Mouse (Mus musculus) duodenum, adult 2 months (tissue): ENCODE measurements around the gene Capn3. TPM values are rescaled to one million over a fixed set of nuclear protein-coding genes. Genes with fewer than 3 reads are reported as not detected.

Experiments
- polyA plus RNA-seq: library from polyadenylated mRNA; depleted of rRNA; stranded (reverse); fragments of >200 nt; gene quantifications from 2 replicates; pipeline ENCODE4 v1.2.3, GENCODE M21; 2012; ENCODE audit warnings: low replicate concordance; rRNA removed

Capn3 gene
- 0.47 and 0.62 TPM in 2 replicates for polyA plus RNA-seq

GRCm38 (mm10) chr2:120455719-120456118 lies at the start of gene Capn3:
Gene Capn3, plus strand, starts transcription at chr2:120456019.

Other genes with a start within 250 kb of the Capn3 start
- gene Pla2g4e, start 210.7 kb upstream of the Capn3 start, polyA plus RNA-seq = 0.04 and 0.28 TPM in 2 replicates
- gene Pla2g4d, start 166.8 kb upstream of the Capn3 start, polyA plus RNA-seq = 0.02 TPM in 1 of 2 replicates, not detected in the other
- gene Pla2g4f, start 141.9 kb upstream of the Capn3 start, polyA plus RNA-seq = 0.12 and 0.19 TPM in 2 replicates
- 6.9 and 9.7 TPM in 2 replicates for gene Vps39, start 102.9 kb upstream of the Capn3 start, polyA plus RNA-seq
- gene Ganc, start 52.1 kb upstream of the Capn3 start, polyA plus RNA-seq = 3.5 and 6.2 TPM in 2 replicates
- 2.2 and 2.3 TPM in 2 replicates for gene Tmem87a, start 51.9 kb upstream of the Capn3 start, polyA plus RNA-seq
- gene Zfp106, start 107.8 kb downstream of the Capn3 start, polyA plus RNA-seq = 8.6 and 31.0 TPM in 2 replicates
- 0.79 and 1.1 TPM in 2 replicates for gene Snap23, start 111.7 kb downstream of the Capn3 start, polyA plus RNA-seq
- gene Haus2, start 153.4 kb downstream of the Capn3 start, polyA plus RNA-seq = 0.40 and 0.59 TPM in 2 replicates
- 4.6 and 7.9 TPM in 2 replicates for gene Lrrc57, start 153.5 kb downstream of the Capn3 start, polyA plus RNA-seq
- gene Stard9, start 173.1 kb downstream of the Capn3 start, polyA plus RNA-seq = 1.1 and 1.5 TPM in 2 replicates